Mouse (Mus musculus) kidney, postnatal 10 days (tissue): Measurements from ENCODE around the gene Lins1.

Source experiments
- DNase-seq: peaks from one replicate; pipeline ENCODE4 v3.0.0; 2021; ENCODE audit warnings: mixed read lengths

The Lins1 gene

GRCm38 (mm10) chr7:66733431-66733830 is 43.7 kb downstream of the Lins1 start:
- no peak for DNase-seq

GRCm38 (mm10) chr7:66733882-66734281 is 44.2 kb downstream of the Lins1 start:
- no peak for DNase-seq

- no peak for DNase-seq
Measured at GRCm38 (mm10) chr7:66734466-66734865, 44.8 kb downstream of the Lins1 start.

GRCm38 (mm10) chr7:66734993-66735392 is 45.3 kb downstream of the Lins1 start:
- DNase-seq, result no peak

- DNase-seq, result no peak
Measured at GRCm38 (mm10) chr7:66737418-66737817, 47.7 kb downstream of the Lins1 start.

- no peak for DNase-seq
Measured at GRCm38 (mm10) chr7:66741008-66741407, 51.3 kb downstream of the Lins1 start.

GRCm38 (mm10) chr7:66741412-66741811 is 51.7 kb downstream of the Lins1 start:
- DNase-seq, result no peak

- DNase-seq, result no peak
Measured at GRCm38 (mm10) chr7:66743377-66743781, 53.7 kb downstream of the Lins1 start, which contains the start of gene Cers3. Gene Cers3 (plus strand): TSS chr7:66743504.

GRCm38 (mm10) chr7:66746972-66747371 is 57.3 kb downstream of the Lins1 start:
- DNase-seq, result no peak

GRCm38 (mm10) chr7:66749998-66750397 is 60.3 kb downstream of the Lins1 start:
- no peak for DNase-seq

- DNase-seq, result no peak
Measured at GRCm38 (mm10) chr7:66753816-66754215, 64.1 kb downstream of the Lins1 start.

- DNase-seq, result no peak
Measured at GRCm38 (mm10) chr7:66755611-66756010, 65.9 kb downstream of the Lins1 start.
